Mouse (Mus musculus): ENCODE measurements around the gene Tmem14a.
"Not testable (repeated sequence)": the region's sequence is repeated elsewhere in the genome, so short reads cannot be mapped to it uniquely, and the experiment has no call there.

Gene Tmem14a

DNA sequence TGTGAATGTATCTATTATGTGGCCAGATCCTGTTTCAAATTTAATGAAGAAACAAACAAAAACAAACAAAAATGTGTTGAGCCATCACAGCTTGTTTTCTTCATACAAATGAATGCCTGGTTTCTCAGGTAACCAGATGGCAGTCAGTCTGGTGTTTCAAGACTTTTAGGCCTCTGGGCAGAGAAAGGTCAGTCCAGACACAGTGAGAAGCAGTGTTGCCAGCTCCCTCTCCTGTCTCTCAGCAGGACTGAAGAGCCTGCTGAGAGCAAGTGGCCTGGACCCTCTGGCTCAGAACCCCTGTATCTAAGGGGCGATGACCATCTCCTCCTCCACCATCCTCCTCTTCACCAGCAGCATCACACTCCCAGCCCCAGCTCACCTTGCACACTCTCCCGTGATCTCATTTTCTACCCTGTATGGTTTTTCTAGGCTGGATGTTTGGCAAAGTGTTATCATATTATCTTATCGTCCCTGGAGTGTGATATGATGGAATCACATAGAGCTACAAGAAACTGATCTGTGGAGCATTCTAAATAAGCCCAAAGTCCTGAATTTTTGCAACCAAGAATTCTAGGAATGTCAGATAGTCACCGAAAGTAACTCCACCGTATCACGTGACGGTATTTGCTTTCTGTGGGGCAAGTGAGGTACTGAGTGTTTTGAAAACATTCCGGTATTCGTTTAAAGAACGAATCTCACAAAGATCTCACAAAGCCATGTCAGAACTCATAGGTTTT, 34.4 kb downstream of the Tmem14a start:
- in situ Hi-C loops (cut with MseI, MboI): no loop called here

- in situ Hi-C loops (cut with MseI, MboI): no loop called here
Observed at GRCm38 (mm10) chr1:21253303-21253650, 34.9 kb downstream of the Tmem14a start.

DNA sequence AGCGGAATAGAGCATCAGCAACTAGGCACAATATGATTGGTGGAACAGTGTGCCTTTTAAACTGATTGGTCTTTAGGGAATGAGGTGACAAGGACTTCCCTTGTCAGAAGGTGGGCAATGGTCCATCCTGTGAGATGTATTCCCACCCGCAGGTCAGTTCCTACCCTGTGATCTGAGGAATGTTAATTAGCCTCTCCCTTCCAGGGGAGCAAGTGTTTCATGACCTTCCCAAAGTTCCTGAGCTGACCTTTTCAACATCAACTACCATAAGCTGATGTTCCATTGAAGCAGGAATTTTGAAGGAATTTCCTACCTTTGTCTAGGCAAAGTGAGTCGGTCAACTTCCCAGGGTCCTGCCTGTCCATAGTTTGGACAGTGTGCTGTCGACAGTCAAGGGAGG, 35.5 kb downstream of the Tmem14a start:
- in situ Hi-C loops (cut with MseI, MboI): no loop called here

- in situ Hi-C loops (cut with MseI, MboI): no loop called here
Observed at GRCm38 (mm10) chr1:21255625-21256345, 37.4 kb downstream of the Tmem14a start.

DNA sequence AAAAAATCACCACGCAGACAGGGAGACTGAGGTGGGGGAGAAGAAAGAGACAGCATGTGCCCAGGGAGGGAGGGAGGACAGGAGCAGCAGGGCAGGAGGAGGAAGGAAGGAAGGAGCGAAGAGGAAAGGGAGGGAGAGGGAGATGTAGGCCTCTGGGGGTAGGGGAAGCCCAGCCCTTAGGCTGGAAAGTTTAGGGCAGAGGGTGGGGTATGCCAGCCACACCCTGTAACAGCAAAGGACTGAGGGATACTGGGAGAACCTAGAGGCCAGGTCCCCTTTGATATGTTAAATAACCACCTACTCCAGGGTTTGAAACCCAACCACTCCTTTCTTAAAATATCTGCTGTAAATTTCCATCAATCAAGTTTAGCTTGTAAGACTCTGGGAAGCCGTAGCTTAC, 38.0 kb downstream of the Tmem14a start:
- in situ Hi-C loops (cut with MseI, MboI): no loop called here

DNA sequence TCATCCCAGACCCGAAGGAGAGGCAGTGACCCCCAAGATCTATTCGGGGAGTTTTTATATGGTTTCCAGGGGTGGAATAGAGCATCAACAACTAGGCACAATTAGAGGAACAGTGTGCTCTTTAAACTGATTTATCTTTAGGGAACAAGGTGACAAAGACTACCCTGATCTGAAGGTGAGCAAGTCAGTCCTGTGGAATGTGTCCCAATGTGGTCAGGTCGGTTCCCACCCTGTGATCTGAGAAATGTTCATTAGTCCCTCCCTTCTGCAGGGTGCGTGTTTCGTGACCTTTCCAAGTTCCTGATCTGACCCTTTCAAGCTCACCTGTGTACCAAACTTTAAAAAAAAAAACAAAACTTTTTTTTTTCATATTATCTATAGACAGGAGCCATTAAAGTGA, 38.5 kb downstream of the Tmem14a start:
- in situ Hi-C loops (cut with MseI, MboI): no loop called here

- in situ Hi-C loops (cut with MseI, MboI): not testable (repeated sequence)
Observed at GRCm38 (mm10) chr1:21259981-21260380, 41.6 kb downstream of the Tmem14a start.

DNA sequence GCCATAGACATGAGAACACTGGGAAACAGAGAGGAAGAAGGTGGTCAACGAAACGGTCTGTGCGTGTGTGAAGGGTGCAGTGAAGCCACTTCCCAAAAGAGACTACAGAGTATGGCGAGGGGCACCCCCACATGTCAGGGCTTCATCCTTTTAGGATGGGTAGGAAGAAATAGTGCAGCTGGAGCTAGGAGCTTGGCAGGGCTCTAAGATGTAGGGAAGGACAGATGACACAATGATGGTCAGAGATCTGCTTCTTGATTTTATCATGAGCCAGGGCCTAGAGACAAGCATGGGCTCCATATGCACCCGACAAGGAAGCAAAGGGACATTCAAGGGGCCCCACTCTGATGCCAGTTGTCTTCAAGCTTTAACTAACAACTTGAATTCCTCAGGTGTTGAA, 44.0 kb downstream of the Tmem14a start:
- in situ Hi-C loops (cut with MseI, MboI): no loop called here

DNA sequence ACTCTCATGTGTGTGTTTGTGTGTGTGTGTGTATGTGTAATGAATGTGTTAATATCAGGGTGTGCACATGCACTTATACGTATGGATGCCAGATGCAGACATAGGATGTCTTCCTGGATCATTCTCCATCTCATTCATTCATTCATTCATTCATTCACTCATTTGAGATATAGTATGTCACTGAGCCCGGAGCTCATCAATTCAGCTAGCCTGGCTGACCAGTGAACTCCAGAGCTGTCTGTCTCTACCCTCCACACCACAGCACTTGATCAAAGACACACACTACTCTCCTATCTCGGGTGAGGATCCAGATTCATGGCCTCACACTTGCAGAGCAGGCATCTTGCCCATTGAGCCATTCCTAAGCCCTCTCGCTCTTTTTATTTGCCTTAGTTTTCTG, 45.6 kb downstream of the Tmem14a start:
- in situ Hi-C loops (cut with MseI, MboI): no loop called here

- in situ Hi-C loops (cut with MseI, MboI): no loop called here
Observed at GRCm38 (mm10) chr1:21264747-21265146, 46.4 kb downstream of the Tmem14a start.

DNA sequence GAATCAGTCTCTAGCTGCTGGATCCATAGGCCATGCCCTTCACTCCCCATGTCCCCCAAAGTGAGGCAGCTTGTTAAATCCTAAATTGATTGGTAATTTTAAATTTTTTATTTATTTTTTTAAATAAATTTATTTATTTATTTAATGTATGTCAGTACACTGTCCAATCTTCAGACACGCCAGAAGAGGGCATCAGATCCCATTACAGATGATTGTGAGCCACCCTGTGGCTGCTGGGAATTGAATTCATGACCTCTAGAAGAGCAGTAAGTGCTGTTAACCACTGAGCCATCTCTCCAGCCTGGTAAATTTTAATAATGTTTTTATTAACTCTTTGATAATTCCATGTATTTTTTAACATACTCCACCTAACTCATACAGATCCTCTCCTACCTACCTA, 48.4 kb downstream of the Tmem14a start:
- in situ Hi-C loops (cut with MseI, MboI): no loop called here

DNA sequence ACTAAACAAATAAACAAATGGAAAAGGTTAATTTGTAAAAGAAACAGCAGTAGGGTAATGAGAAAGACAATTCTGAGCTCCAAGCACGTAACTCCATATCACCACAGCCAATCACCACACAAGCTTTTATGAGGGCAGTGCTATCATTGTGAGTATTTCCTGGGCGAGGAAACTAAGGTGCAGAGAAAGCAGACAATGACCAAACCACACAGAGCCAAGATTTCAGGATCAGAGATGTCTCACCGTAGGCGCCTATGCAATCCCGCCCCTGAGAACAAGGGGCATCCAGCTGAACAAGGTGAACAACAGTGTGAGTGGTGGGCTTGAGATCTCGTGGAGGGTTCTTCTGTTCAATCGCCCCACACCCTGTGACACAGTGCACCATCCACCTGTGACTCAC, 49.1 kb downstream of the Tmem14a start:
- in situ Hi-C loops (cut with MseI, MboI): not testable (repeated sequence)

GRCm38 (mm10) chr1:21271343-21272055, 53.1 kb downstream of the Tmem14a start:
- in situ Hi-C loops (cut with MseI, MboI): loop anchor here in 1 of 2 experiments (5.0 kb wide), 1 partner anchor 54 kb away; the partner anchor contains the start of gene Tmem14a

GRCm38 (mm10) chr1:21272056-21272431, 53.7 kb downstream of the Tmem14a start:
- in situ Hi-C loops (cut with MseI, MboI): loop anchor here in 1 of 2 experiments (5.0 kb wide), 1 partner anchor 55 kb away; the partner anchor contains the start of gene Tmem14a

DNA sequence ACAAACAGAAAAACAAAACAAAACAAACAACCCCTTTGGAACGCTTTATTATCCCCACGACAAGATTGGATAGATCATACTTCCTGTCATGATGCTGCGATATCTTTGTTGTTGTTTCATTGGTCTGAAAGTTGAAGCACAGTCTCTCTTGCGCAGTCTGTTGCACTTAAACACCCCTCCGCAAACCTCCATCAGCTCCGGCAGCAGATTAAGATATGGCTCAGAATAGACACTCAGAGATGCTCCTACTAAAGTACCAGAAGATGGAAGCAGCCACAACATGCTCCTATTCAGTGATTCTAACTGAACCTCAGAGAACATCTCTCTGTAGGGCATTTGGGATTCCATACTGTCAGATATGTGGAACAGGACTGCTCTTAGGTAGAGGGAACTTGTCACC, 54.7 kb downstream of the Tmem14a start:
- in situ Hi-C loops (cut with MseI, MboI): loop anchor here in 1 of 2 experiments (5.0 kb wide), 1 partner anchor 56 kb away; the partner anchor contains the start of gene Tmem14a

GRCm38 (mm10) chr1:21274437-21275040, 56.2 kb downstream of the Tmem14a start:
- in situ Hi-C loops (cut with MseI, MboI): loop anchor here in 1 of 2 experiments (5.0 kb wide), 1 partner anchor 57 kb away; the partner anchor contains the start of gene Tmem14a

DNA sequence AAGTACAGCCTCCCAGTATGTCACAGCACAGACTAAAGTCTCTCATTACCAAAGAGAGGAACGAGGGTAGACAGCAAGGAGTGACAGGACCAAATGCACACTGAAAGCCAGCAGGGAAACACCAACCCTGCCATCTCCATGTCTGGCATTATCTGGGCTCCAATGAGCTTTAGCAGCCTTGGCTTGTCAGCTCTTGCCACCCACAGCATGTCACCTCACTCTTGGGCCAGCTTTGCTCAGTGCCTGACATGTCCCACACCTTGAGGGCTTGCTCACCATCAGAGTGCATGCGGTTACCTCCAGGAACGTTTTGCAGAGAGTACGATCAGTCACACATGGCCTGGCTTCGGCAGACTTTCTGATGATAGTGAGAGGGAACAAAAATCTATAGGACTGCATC, 57.0 kb downstream of the Tmem14a start:
- in situ Hi-C loops (cut with MseI, MboI): not testable (repeated sequence)

GRCm38 (mm10) chr1:21276158-21276557, 57.8 kb downstream of the Tmem14a start:
- in situ Hi-C loops (cut with MseI, MboI): not testable (repeated sequence)
